Comparison of ENCODE assay signal across 8 mouse cellular contexts in the genomic region with DNA sequence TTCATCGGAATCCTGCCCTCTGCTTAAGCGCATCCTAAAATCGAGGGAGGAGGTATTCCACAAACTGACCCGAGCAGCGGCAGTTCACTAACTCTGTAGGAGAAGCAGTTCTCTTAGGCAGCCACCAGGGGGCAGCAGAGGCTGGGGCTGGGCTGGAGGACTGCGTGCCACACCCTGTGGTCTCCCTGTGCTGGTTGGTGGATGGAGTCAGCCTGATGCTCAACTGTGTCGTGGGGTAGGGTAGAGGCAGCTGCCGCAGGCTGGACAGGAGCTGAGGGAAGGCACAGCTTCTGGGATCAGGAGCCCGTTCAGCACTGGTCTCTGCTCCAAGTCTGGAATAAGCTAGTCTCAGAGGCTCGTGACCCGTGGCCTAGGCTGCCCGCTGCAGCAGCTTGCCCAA. TPM values are rescaled to one million over a fixed set of nuclear protein-coding genes. Genes with fewer than 3 reads are reported as not detected.
DNase-seq lines count a peak whose midpoint lies in the region; ATAC-seq and TF ChIP-seq lines count a peak whose summit lies in the region.

No protein-coding gene starts in this region.

- peak; percentile 87 for ATAC-seq in forebrain, embryonic 13.5 days
- peak; percentile 83; the same call in 1 of the 2 replicates for ATAC-seq in neural tube, embryonic 15.5 days (ENCODE audit: low FRiP score)

- peak; percentile 68 for TF ChIP-seq CTCF in E14TG2a.4 (conservative IDR thresholded peaks at IDR 0.05; ENCODE audit: low read length)
- TF ChIP-seq CTCF in lung, adult 2 months (IDR thresholded peaks at IDR 0.05; ENCODE audit: insufficient read depth, low read length): peak; percentile 91

- peak overlapping the region; percentile 59 for H3K4me3 ChIP-seq in E14TG2a.4 (replicated peaks; ENCODE audit: low read length)
- no peak overlapping the region for H3K4me3 ChIP-seq in forebrain, embryonic 13.5 days
- peak overlapping the region; percentile 26 for H3K4me3 ChIP-seq in lung, adult 2 months (replicated peaks; ENCODE audit: extremely low read depth, low read depth, low read length)
- H3K4me3 ChIP-seq in neural tube, embryonic 15.5 days (replicated peaks): no peak overlapping the region; the same call in 1 of the 2 replicates

- no peaks in the 10 kb centered on the region for H3K9me3 ChIP-seq in E14TG2a.4 (ENCODE audit: low read length)
- no peaks in the 10 kb centered on the region for H3K9me3 ChIP-seq in forebrain, embryonic 13.5 days (replicated peaks)
- H3K9me3 ChIP-seq in neural tube, embryonic 15.5 days (replicated peaks): no peaks in the 10 kb centered on the region

- WGBS in forebrain, embryonic 13.5 days: 19% methylated on average over 12 of the region's 12 CpGs
- 20% methylated on average over 12 of the region's 12 CpGs for WGBS in large intestine, adult 2 months
- WGBS in lung, adult 2 months: 15% methylated on average over 12 of the region's 12 CpGs
- whole genome bisulfite sequencing in neural tube, embryonic 15.5 days: 22% methylated on average over 12 of the region's 12 CpGs

- DNase-seq in c-Kit-positive CD71-positive TER-119-positive erythroid progenitor cells, embryonic 14.5 days (ENCODE audit: low spot score): peak; percentile 40
- peak; percentile 93 to 94 for DNase-seq in heart, postnatal 10 days
- peak; percentile 75 for DNase-seq in large intestine, adult 2 months (ENCODE audit: low read depth, low spot score)
- peak; percentile 88 for DNase-seq in lung, adult 2 months
- peak; percentile 33 to 42 for DNase-seq in thymus, adult 18-20 months

- peak overlapping the region; percentile 41 for H3K4me2 ChIP-seq in forebrain, embryonic 13.5 days
- peak overlapping the region; percentile 40 for H3K4me2 ChIP-seq in neural tube, embryonic 15.5 days

- intact Hi-C loops in heart, postnatal 10 days (cut with DNase I): loop anchor here (1.0 to 2.0 kb wide), 2 partner anchors 90 to 130 kb away; no protein-coding TSS in a partner anchor

- peaks cover 86% of the 10 kb centered on the region for H3K4me1 ChIP-seq in E14TG2a.4 (replicated peaks; ENCODE audit: low read depth, low read length)
- peaks cover 10% of the 10 kb centered on the region for H3K4me1 ChIP-seq in forebrain, embryonic 13.5 days
- peaks cover 26% of the 10 kb centered on the region for H3K4me1 ChIP-seq in lung, adult 2 months (ENCODE audit: control insufficient read depth, insufficient read depth, low read length)
- peaks cover 24% of the 10 kb centered on the region for H3K4me1 ChIP-seq in neural tube, embryonic 15.5 days

- H3K27ac ChIP-seq in forebrain, embryonic 13.5 days: no peak overlapping the region
- H3K27ac ChIP-seq in neural tube, embryonic 15.5 days (replicated peaks): no peak overlapping the region

- no peak overlapping the region for H3K9ac ChIP-seq in forebrain, embryonic 13.5 days
- H3K9ac ChIP-seq in neural tube, embryonic 15.5 days (replicated peaks): no peak overlapping the region

- no peaks in the 10 kb centered on the region for H3K36me3 ChIP-seq in E14TG2a.4 (ENCODE audit: insufficient read depth, low read length)
- H3K36me3 ChIP-seq in forebrain, embryonic 13.5 days (ENCODE audit: poor library complexity, severe bottlenecking): no peaks in the 10 kb centered on the region
- no peaks in the 10 kb centered on the region for H3K36me3 ChIP-seq in neural tube, embryonic 15.5 days

- TF ChIP-seq POLR2A in lung, adult 2 months (IDR thresholded peaks at IDR 0.05; ENCODE audit: borderline replicate concordance, extremely low read depth, low read depth, low read length): peak; percentile 19; the same call in 1 of the 2 replicates

- no peaks in the 10 kb centered on the region for H3K27me3 ChIP-seq in E14TG2a.4 (ENCODE audit: insufficient read depth, low read length)
- H3K27me3 ChIP-seq in forebrain, embryonic 13.5 days: 0 out of 2 replicates have a peak, but pooled peaks cover 10% of the 10 kb centered on the region
- peaks cover 7% of the 10 kb centered on the region for H3K27me3 ChIP-seq in neural tube, embryonic 15.5 days (replicated peaks)

RNA-seq across cellular contexts. Expression of a gene that starts 27.7 kb away (rescaled TPM):
- 1.0 and 1.3 TPM in 2 replicates for polyA plus RNA-seq in forebrain, embryonic 13.5 days (2015; fragmentation: Nextera tagmentation; extraction: Ambion mirVana)
- total RNA-seq in heart, postnatal 10 days (2021): 1 to 10 TPM; 8.1 TPM
- polyA plus RNA-seq in large intestine, adult 2 months (2012; rRNA removed): 22.6 and 46.0 TPM in 2 replicates
- polyA plus RNA-seq in lung, adult 2 months (2012; rRNA removed): 54.0 and 68.8 TPM in 2 replicates
- polyA plus RNA-seq in neural tube, embryonic 15.5 days (2015; fragmentation: Nextera tagmentation; extraction: Ambion mirVana): 0.87 and 1.9 TPM in 2 replicates

RNA-seq across cellular contexts. Expression of a gene that starts 34.0 kb away (rescaled TPM):
- polyA plus RNA-seq in forebrain, embryonic 13.5 days (2015; fragmentation: Nextera tagmentation; extraction: Ambion mirVana): 0.96 and 1.2 TPM in 2 replicates
- 10 to 100 TPM; 11.6 to 14.7 TPM for total RNA-seq in heart, postnatal 10 days (2021)
- 17.8 and 25.2 TPM in 2 replicates for polyA plus RNA-seq in large intestine, adult 2 months (2012; rRNA removed)
- polyA plus RNA-seq in lung, adult 2 months (2012; rRNA removed): 11.5 and 15.3 TPM in 2 replicates
- polyA plus RNA-seq in neural tube, embryonic 15.5 days (2015; fragmentation: Nextera tagmentation; extraction: Ambion mirVana): 1.3 and 3.8 TPM in 2 replicates

RNA-seq across cellular contexts. Expression of a gene that starts 59.5 kb away (rescaled TPM):
- 6.1 and 7.1 TPM in 2 replicates for polyA plus RNA-seq in forebrain, embryonic 13.5 days (2015; fragmentation: Nextera tagmentation; extraction: Ambion mirVana)
- total RNA-seq in heart, postnatal 10 days (2021): 1 to 10 TPM; 1.0 to 1.2 TPM
- 0.55 and 2.2 TPM in 2 replicates for polyA plus RNA-seq in large intestine, adult 2 months (2012; rRNA removed)
- 1.9 and 3.7 TPM in 2 replicates for polyA plus RNA-seq in lung, adult 2 months (2012; rRNA removed)
- polyA plus RNA-seq in neural tube, embryonic 15.5 days (2015; fragmentation: Nextera tagmentation; extraction: Ambion mirVana): 8.9 and 9.0 TPM in 2 replicates

Comparison
In these comparisons a context has a peak if more than half of its experiments do, and no peak if none do; other contexts are left out.
1. H3K4me3 ChIP-seq: peak in E14TG2a.4 (single experiment) and lung, adult 2 months (single experiment); none in forebrain, embryonic 13.5 days (single experiment) and neural tube, embryonic 15.5 days (single experiment).
2. DNase-seq: peak in every context shown above with its lines; median percentile 94 in heart, postnatal 10 days; 88 in lung, adult 2 months; 75 in large intestine, adult 2 months; 40 in c-Kit-positive CD71-positive TER-119-positive erythroid progenitor cells, embryonic 14.5 days; 38 in thymus, adult 18-20 months.